Mouse (Mus musculus) embryonic facial prominence, embryonic 12.5 days (tissue): ENCODE data around the gene Adarb1. TPM values are rescaled to one million over a fixed set of nuclear protein-coding genes. Genes with fewer than 3 reads are reported as not detected.

Source experiments
- ATAC-seq: fragments of 200-750 bp; cut with Nextera tagmentation; 2 replicates; pipeline ENCODE4 v1.8.0; 2017; ENCODE audit not compliant: insufficient number of reproducible peaks, insufficient read depth, low FRiP score, low TSS enrichment
- H3K27ac ChIP-seq: fragments of 300-500 bp; sonication (generic); 2 replicates; pipeline ENCODE4 v1.5.1; 2016; ENCODE audit warnings: mild to moderate bottlenecking
- H3K27me3 ChIP-seq: fragments of 300-500 bp; sonication (generic); 2 replicates; pipeline ENCODE4 v1.6.1; 2016; ENCODE audit warnings: mild to moderate bottlenecking, moderate library complexity
- H3K36me3 ChIP-seq: fragments of 300-500 bp; sonication (generic); 2 replicates; pipeline ENCODE4 v1.6.1; 2016; ENCODE audit warnings: mild to moderate bottlenecking
- H3K4me1 ChIP-seq: fragments of 300-500 bp; sonication (generic); 2 replicates; pipeline ENCODE4 v1.6.1; 2016
- H3K4me2 ChIP-seq: fragments of 300-500 bp; sonication (generic); replicated peaks from 2 replicates; pipeline ENCODE4 v1.6.1; 2016; ENCODE audit warnings: mild to moderate bottlenecking, moderate library complexity
- H3K4me3 ChIP-seq: fragments of 300-500 bp; sonication (generic); 2 replicates; pipeline ENCODE4 v1.5.1; 2016; ENCODE audit warnings: mild to moderate bottlenecking
- H3K9ac ChIP-seq: fragments of 300-500 bp; sonication (generic); 2 replicates; pipeline ENCODE4 v1.6.1; 2016; ENCODE audit warnings: mild to moderate bottlenecking, moderate library complexity
- H3K9me3 ChIP-seq: fragments of 300-500 bp; sonication (generic); 2 replicates; pipeline ENCODE4 v1.6.1; 2016; ENCODE audit warnings: mild to moderate bottlenecking, moderate library complexity
- WGBS: fragments of 180-500 bp; shearing (Covaris S2); methylation state at CpG from one replicate; pipeline ENCODE4 v1.1.7; 2016; 5-methylcytosine and 5-hydroxymethylcytosine counted together
- polyA plus RNA-seq: library from polyadenylated mRNA; unstranded; fragments of >200 nt; fragmentation: Nextera tagmentation; extraction: Ambion mirVana; gene quantifications from 2 replicates; pipeline ENCODE4 v1.2.1, GENCODE M21; 2016

Adarb1 gene
- polyA plus RNA-seq, 1 experiment from 2014 or later = 6.6 TPM

- ATAC-seq = no peak
- Histone ChIP-seq H3K36me3 (no peaks in the 10 kb centered on the region), H3K9ac (no peak overlapping the region), H3K27ac (no peak overlapping the region), H3K4me3 (no peak overlapping the region), H3K27me3 (no peaks in the 10 kb centered on the region), H3K4me1 (no peaks in the 10 kb centered on the region), H3K9me3 (no peaks in the 10 kb centered on the region), H3K4me2 (no peak overlapping the region)
- 77% methylated on average over 6 of the region's 6 CpGs for WGBS
Measured at GRCm38 (mm10) chr10:77406486-77406885, 11.6 kb downstream of the Adarb1 start.

GRCm38 (mm10) chr10:77402463-77402862 is 15.6 kb downstream of the Adarb1 start:
- H3K27me3 ChIP-seq = no peaks in the 10 kb centered on the region
- 88% methylated on average over 1 of the region's 1 CpGs for WGBS
- no peaks in the 10 kb centered on the region for H3K36me3 ChIP-seq
- H3K4me3 ChIP-seq = no peak overlapping the region
- H3K4me2 ChIP-seq = no peak overlapping the region
- H3K4me1 ChIP-seq = no peaks in the 10 kb centered on the region
- no peak overlapping the region for H3K27ac ChIP-seq
- no peak for ATAC-seq
- no peaks in the 10 kb centered on the region for H3K9me3 ChIP-seq
- H3K9ac ChIP-seq = no peak overlapping the region

- Histone ChIP-seq H3K27ac (no peak overlapping the region), H3K36me3 (no peaks in the 10 kb centered on the region), H3K4me3 (no peak overlapping the region), H3K9me3 (no peaks in the 10 kb centered on the region), H3K9ac (no peak overlapping the region), H3K27me3 (no peaks in the 10 kb centered on the region), H3K4me2 (no peak overlapping the region), H3K4me1 (no peaks in the 10 kb centered on the region)
- WGBS = 93% methylated on average over 6 of the region's 6 CpGs
- no peak for ATAC-seq
Measured at GRCm38 (mm10) chr10:77401039-77401438, 17.0 kb downstream of the Adarb1 start.

- 83% methylated on average over 5 of the region's 5 CpGs for WGBS
- H3K4me3 ChIP-seq = no peak overlapping the region
- ATAC-seq = no peak; the same call in 1 of the 2 replicates
- H3K9ac ChIP-seq = no peak overlapping the region
- H3K4me2 ChIP-seq = no peak overlapping the region
- no peaks in the 10 kb centered on the region for H3K4me1 ChIP-seq
- H3K36me3 ChIP-seq = no peaks in the 10 kb centered on the region
- H3K27ac ChIP-seq = no peak overlapping the region
- no peaks in the 10 kb centered on the region for H3K9me3 ChIP-seq
- H3K27me3 ChIP-seq = no peaks in the 10 kb centered on the region
Measured at GRCm38 (mm10) chr10:77399938-77400337, 18.1 kb downstream of the Adarb1 start.

DNA sequence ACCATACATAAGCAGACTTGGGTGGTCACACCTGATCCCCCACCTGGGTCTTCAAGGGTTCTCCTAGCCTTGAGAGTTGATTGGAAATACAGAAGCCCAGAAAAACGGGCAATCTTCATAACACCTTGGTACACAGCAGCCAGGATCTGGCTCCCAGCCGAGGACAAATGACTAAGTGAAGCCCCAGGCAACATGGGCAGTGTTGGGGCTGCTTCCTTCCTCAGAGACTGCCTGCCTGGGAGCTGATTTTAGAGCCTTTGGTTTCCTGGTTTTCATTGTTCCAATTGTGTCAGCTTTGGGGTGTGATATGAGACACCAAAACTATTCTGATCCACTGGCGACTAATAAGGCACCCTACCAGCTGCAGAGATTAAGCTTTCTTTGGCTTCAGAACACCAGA is 20.0 kb downstream of the Adarb1 start:
- no peak overlapping the region for H3K4me3 ChIP-seq
- no peaks in the 10 kb centered on the region for H3K4me1 ChIP-seq
- no peak overlapping the region for H3K4me2 ChIP-seq
- 54% methylated on average over 3 of the region's 3 CpGs for WGBS
- ATAC-seq = no peak
- H3K9me3 ChIP-seq = no peaks in the 10 kb centered on the region
- H3K27ac ChIP-seq = no peak overlapping the region
- H3K27me3 ChIP-seq = no peaks in the 10 kb centered on the region
- H3K36me3 ChIP-seq = no peaks in the 10 kb centered on the region
- H3K9ac ChIP-seq = no peak overlapping the region

DNA sequence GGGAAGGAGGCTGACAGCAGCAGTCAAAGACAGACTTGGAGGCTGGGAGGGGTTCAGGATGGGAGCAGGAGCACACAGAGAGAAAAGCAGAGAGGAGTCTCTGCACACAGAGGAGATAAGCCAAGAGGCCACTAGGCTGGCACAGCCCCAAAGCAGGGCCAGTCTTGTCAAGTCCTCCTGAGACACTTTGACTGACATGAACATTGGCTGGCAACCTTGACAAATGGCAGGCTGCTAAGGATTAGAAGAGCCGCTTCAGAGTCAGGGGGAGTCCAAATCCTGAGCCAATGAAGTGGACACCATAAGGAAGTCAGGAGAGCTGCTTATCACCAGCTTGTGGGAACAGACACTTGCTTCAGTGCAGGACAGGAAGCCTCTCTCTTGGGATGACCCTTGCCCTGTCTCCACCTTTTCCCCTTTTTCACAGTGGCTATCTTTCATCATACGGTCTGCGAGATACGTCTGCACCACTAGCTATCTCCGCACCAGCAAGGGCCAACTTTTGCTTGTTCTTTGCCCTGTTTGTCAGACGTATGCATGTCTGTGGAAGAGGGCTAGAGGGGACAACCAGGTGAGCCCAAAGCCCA is 20.9 kb downstream of the Adarb1 start:
- no peak overlapping the region for H3K4me2 ChIP-seq
- H3K27me3 ChIP-seq = no peaks in the 10 kb centered on the region
- H3K27ac ChIP-seq = no peak overlapping the region
- no peaks in the 10 kb centered on the region for H3K9me3 ChIP-seq
- no peaks in the 10 kb centered on the region for H3K36me3 ChIP-seq
- 85% methylated on average over 6 of the region's 6 CpGs for WGBS
- H3K9ac ChIP-seq = no peak overlapping the region
- H3K4me3 ChIP-seq = no peak overlapping the region
- no peaks in the 10 kb centered on the region for H3K4me1 ChIP-seq
- ATAC-seq = no peak

DNA sequence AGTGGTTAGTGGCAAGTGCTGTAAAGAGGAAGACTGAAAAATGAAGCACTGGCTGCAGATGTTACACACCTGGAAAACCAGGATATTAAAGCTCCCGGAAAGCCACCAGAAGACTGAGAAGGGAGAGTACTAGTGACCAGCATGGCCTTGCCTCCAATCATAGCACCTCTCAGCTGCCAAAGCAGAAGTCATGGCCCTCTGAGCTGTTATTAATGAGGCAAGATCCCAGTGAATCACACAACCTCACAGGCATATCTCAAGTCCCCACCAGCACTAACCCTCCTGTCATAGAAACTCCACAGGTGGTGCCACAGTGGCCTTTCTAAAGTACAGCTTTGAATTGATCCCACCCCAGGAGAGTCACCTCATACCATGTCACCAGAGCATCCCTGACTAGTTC is 22.1 kb downstream of the Adarb1 start:
- H3K9ac ChIP-seq = no peak overlapping the region
- H3K27me3 ChIP-seq = no peaks in the 10 kb centered on the region
- no peaks in the 10 kb centered on the region for H3K4me1 ChIP-seq
- no peak overlapping the region for H3K4me3 ChIP-seq
- ATAC-seq = no peak
- no peak overlapping the region for H3K4me2 ChIP-seq
- 91% methylated on average over 1 of the region's 1 CpGs for WGBS
- no peaks in the 10 kb centered on the region for H3K9me3 ChIP-seq
- no peak overlapping the region for H3K27ac ChIP-seq
- H3K36me3 ChIP-seq = no peaks in the 10 kb centered on the region

- no peaks in the 10 kb centered on the region for H3K27me3 ChIP-seq
- H3K9ac ChIP-seq = no peak overlapping the region
- no peak overlapping the region for H3K4me3 ChIP-seq
- ATAC-seq = no peak
- H3K9me3 ChIP-seq = no peaks in the 10 kb centered on the region
- H3K4me2 ChIP-seq = no peak overlapping the region
- no peaks in the 10 kb centered on the region for H3K36me3 ChIP-seq
- 88% methylated on average over 6 of the region's 6 CpGs for WGBS
- no peaks in the 10 kb centered on the region for H3K4me1 ChIP-seq
- no peak overlapping the region for H3K27ac ChIP-seq
Measured at GRCm38 (mm10) chr10:77391072-77391471, 27.0 kb downstream of the Adarb1 start.

DNA sequence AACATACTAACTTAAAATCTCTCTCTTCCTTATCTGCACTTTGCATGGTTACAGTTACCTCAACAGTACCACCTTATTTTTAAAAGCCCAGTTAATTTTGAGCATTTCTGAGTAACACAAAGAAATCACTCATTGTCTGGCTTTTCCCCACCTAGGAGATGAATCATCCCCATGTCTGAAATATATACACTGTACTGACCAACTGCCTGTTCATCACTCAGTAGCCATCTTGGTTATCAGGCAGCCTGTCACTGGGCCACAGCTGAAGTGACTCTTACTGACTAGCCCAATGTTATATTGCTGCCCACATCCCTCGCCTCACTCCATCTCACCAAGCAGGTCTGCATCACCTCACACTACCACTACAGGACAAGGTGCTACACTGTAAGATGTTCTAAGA is 30.5 kb downstream of the Adarb1 start:
- no peak for ATAC-seq
- H3K4me2 ChIP-seq = no peak overlapping the region
- no peaks in the 10 kb centered on the region for H3K4me1 ChIP-seq
- H3K36me3 ChIP-seq = no peaks in the 10 kb centered on the region
- H3K27ac ChIP-seq = no peak overlapping the region
- H3K9ac ChIP-seq = no peak overlapping the region
- H3K4me3 ChIP-seq = no peak overlapping the region
- H3K9me3 ChIP-seq = no peaks in the 10 kb centered on the region
- H3K27me3 ChIP-seq = no peaks in the 10 kb centered on the region
- WGBS = 92% methylated on average over 1 of the region's 1 CpGs

DNA sequence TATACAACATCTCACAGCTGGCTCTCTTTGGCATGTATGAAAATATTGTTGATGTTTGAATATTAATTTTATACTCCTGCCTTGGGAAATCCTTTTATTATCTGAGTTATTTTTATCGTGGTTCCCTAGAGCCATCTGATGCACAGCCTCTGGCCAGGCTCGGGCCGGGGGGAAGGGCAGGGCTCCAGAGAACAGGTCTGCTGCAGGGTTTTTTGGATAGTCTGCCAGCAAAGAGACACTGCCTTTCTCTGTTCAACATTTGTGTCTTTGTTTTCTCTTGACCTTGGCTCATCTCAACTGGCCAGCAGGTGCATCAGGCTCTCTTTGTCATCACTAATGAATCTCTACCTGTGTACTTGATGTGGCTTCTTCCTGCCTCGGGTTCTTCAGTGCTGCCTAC is 32.3 kb downstream of the Adarb1 start:
- WGBS = 86% methylated on average over 4 of the region's 4 CpGs
- ATAC-seq = no peak

GRCm38 (mm10) chr10:77383045-77383444 is 35.0 kb downstream of the Adarb1 start:
- Histone ChIP-seq H3K27ac (no peak overlapping the region), H3K9ac (no peak overlapping the region), H3K4me3 (no peak overlapping the region), H3K4me2 (no peak overlapping the region), H3K4me1 (no peaks in the 10 kb centered on the region), H3K36me3 (no peaks in the 10 kb centered on the region), H3K9me3 (no peaks in the 10 kb centered on the region), H3K27me3 (no peaks in the 10 kb centered on the region)
- 89% methylated on average over 8 of the region's 8 CpGs for WGBS
- ATAC-seq = no peak

More for the DNA sequence above, 32.3 kb downstream of the Adarb1 start:
- Histone ChIP-seq H3K27ac (no peak overlapping the region), H3K4me3 (no peak overlapping the region), H3K4me2 (no peak overlapping the region), H3K4me1 (no peaks in the 10 kb centered on the region), H3K9me3 (no peaks in the 10 kb centered on the region), H3K9ac (no peak overlapping the region), H3K36me3 (no peaks in the 10 kb centered on the region), H3K27me3 (no peaks in the 10 kb centered on the region)

GRCm38 (mm10) chr10:77381191-77381590 is 36.9 kb downstream of the Adarb1 start:
- no peak for ATAC-seq
- no peak overlapping the region for H3K4me2 ChIP-seq
- WGBS = 45% methylated on average over 2 of the region's 2 CpGs
- no peaks in the 10 kb centered on the region for H3K4me1 ChIP-seq
- H3K9me3 ChIP-seq = no peaks in the 10 kb centered on the region
- no peak overlapping the region for H3K4me3 ChIP-seq
- H3K27me3 ChIP-seq = no peaks in the 10 kb centered on the region
- H3K27ac ChIP-seq = no peak overlapping the region
- H3K36me3 ChIP-seq = no peaks in the 10 kb centered on the region
- no peak overlapping the region for H3K9ac ChIP-seq

GRCm38 (mm10) chr10:77380716-77381115 is 37.4 kb downstream of the Adarb1 start:
- 64% methylated on average over 6 of the region's 6 CpGs for WGBS
- Histone ChIP-seq H3K4me3 (no peak overlapping the region), H3K27ac (no peak overlapping the region), H3K36me3 (no peaks in the 10 kb centered on the region), H3K4me2 (no peak overlapping the region), H3K9ac (no peak overlapping the region), H3K27me3 (no peaks in the 10 kb centered on the region), H3K9me3 (no peaks in the 10 kb centered on the region), H3K4me1 (no peaks in the 10 kb centered on the region)
- ATAC-seq = no peak
